Mouse (Mus musculus) frontal cortex, adult 2 months (tissue): ENCODE measurements at regions not wholly inside any gene's neighbourhood (a gene's known extent, or its start where the extent isn't known, plus 50 kb on each side); places are given as distances from the start of the nearest gene placed in this dataset.
"Not testable (repeated sequence)": the region's sequence is repeated elsewhere in the genome, so short reads cannot be mapped to it uniquely, and the experiment has no call there.

Experiments
- DNase-seq, 2 experiments: peaks; one replicate each; pipeline ENCODE4 v3.0.0; 2022; ENCODE audit warnings: low spot score in 1 of 2; ENCODE audit errors: extremely low spot score in 1 of 2

- no peak for DNase-seq
These were observed 262.5 kb upstream of the Smim15 start for GRCm38 (mm10) chr13:107781741-107782140.

GRCm38 (mm10) chr13:107781221-107781620 is 263.0 kb upstream of the Smim15 start:
- DNase-seq = no peak

GRCm38 (mm10) chr13:107779591-107779990 is 264.7 kb upstream of the Smim15 start:
- no peak for DNase-seq

DNA sequence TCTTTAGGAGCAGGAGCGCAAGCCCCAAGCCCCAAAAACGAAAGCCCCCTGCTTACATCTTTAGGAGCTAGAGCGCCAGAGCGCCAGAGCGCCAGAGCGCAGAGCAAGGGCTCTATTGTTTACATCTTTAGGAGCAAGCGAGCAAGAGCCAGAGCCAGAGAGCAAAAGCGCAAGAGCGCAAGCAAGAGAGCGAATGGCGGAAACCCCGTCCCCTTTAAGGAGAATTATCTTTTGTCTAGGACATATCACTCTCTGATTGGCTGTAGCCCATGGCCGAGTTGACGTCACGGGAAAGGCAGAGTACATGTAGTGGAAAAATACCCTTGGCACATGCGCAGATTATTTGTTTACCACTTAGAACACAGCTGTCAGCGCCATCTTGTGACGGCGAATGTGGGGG is 269.7 kb upstream of the Smim15 start:
- DNase-seq = not testable (repeated sequence)

- peak in 1 of 2 experiments; percentile 38 for DNase-seq
These were observed 277.0 kb upstream of the Smim15 start for GRCm38 (mm10) chr13:107767262-107767624.

DNA sequence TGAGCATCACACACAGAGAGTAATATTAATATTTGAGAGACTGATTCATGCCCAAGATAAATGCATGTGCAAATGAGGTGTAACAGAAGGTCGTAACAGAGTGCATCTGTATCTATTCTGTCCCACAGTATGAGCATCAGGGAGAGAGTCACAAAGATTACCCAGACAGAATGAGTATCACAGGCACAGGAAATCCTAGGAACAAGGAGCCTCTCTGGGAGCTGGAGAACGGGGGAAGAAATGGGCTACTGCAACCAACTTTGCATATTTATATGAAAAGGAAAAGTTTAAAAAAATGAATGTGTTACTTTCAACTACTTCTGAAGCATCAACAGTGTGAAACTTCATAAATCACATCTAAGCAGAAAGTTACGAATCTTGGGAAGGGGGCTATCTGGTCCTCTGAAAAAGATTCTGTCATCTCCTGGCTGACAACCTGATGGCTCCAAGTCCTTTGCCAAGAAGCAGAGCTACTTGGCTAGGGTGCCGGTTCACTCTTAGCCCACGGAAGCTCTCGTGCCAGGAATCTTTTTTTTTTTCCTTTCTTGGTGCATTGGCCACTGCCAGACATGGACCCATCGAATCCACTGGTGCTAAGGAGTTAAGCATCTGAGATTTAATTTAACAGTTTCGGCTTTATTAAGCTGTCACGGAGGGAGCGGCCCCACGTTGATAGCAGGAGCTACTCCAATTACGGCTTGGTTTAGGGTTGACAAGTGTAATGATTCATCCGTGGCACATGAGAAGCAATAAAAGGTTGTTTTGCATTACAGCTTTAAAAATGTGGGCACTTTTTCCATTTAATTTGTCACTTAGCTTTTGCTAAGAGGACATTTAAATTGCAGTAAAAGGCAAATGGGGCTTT is 277.6 kb upstream of the Smim15 start:
- peak in 1 of 2 experiments; percentile 47 for DNase-seq

DNA sequence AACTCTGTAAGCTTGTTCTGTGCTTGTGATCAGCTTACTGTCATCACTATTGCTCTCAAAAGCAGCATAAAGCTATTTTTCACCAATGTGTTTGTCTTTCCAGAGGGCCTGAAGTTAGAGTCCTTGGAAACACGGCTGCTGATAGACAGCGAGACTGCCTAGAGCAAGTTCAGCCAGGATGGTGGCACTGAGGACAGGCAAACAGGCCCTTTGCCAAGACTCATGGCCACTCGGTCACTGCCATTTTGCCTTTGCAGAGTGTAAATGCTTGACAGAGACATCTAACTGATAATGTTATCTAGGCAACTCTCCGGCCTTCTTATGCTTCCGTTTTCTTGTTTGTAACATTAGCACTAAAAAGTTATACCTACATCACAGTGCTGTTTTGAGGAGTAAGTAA is 280.3 kb upstream of the Smim15 start:
- DNase-seq = no peak

DNA sequence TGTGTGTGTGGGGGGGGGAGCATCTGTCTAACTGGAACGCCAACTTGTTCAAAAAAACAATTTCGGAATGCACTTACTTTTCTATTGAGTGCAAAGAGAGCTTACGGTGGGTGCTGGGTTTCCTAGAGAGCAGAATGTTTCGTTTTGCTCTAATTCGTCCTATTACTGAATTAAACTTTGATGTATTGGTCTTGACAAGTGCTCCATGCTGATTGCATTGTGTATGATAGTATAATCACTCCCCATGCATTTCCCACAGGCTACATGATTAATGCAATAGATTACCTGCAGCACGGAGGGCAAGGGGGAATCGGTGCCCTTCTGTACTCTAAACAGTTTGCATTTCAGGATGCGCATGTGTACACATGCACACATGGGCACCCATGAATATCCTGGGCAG is 283.7 kb upstream of the Smim15 start:
- no peak for DNase-seq

GRCm38 (mm10) chr13:107758327-107759095 is 285.7 kb upstream of the Smim15 start:
- DNase-seq = no peak

DNA sequence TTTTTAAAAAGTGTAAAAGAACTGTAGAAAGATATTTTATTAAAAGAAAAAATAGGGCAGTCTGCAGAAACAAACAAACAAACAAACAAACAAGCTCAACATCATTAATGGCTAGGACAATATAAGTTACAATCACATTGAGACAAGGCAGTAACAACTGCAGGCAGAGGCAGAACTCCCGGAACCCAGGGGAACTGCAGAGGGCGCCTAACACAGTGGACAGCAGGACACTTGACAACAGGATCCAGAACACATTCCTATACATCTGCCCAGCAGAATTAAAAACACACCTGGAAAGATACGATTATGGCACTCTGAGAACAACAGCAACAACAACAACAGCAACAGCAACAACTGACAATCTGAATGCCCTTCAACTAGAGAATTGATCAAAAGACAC is 291.5 kb upstream of the Smim15 start:
- DNase-seq = no peak

DNA sequence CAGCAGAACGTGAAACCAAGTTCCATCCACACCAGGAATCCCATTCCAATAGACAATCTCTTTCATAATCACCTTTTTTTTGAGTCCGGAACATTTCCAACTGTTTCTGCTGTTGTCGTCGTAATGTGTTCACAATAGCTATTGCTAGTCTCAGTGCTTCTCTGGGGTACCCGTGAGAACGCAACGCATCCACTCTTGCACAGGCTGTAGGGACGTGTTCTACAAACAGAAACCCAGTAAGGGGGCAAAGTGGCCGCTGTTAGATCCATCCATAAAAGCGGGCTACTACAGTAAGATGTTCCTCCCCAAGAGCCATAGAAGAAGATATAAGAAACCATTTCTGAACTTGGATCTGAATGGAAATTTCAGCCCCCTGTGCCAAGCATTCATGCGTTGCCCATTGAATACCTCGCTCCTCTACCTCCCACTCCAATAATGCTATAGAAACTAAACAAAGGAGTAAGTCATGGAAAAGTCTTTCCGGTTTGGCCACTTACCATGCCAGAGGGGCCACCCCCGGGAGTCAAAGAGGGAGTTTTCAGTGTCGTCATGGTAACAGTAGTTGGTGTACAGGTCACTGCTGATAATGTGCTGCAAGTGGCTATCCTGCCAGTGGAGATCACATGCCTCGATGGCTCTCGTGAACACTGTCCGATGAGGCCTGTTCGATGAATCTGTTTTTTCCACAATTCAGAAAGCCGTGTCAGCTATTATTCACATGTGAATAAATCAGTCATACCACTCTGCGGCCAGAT is 300.6 kb upstream of the Smim15 start:
- DNase-seq = no peak

DNA sequence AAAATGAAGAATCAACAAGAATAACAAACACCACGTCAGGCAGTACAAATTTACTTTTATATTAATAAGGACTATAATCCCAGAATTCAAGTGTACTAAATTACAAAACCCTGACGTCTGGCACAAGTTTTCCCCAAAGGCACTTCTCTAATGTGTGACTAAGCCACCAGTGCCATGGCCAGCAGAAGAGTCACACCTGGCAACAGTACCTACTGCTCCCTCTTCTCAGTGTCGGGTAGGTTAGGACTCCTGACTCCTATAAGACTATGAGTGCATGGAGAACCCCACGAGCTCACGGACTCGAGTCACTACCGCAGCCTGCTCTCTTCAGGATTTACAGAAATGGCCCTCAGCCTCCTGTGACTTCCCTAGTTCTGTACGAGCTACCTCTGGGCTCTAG is 307.7 kb upstream of the Smim15 start:
- DNase-seq = no peak

GRCm38 (mm10) chr13:107734161-107734905 is 309.9 kb upstream of the Smim15 start:
- DNase-seq = no peak

- DNase-seq = no peak
These were observed 313.3 kb upstream of the Smim15 start for GRCm38 (mm10) chr13:107730976-107731375.

GRCm38 (mm10) chr13:107726491-107726890 is 317.8 kb upstream of the Smim15 start:
- no peak for DNase-seq

DNA sequence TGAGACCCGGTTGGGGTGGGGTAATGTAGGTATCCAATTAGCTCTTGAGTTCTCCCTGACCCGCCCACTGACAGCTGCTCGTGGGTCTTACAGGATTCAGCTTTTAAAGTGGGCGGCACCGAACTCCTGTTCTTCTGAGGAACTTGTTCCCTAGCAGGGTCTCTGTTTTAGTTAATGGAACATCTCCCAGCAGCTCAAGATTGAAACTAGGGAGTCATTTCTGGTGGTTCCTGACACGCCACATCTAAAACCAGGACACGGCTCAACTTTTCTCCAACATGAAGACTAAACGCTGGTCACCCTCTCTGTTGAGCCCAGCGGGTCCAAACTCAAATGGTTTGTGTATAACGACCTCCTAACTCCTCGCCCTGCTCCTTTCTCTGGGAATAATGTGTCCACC is 322.3 kb upstream of the Smim15 start:
- DNase-seq = no peak

GRCm38 (mm10) chr13:107720874-107721574 is 323.2 kb upstream of the Smim15 start:
- peak in 1 of 2 experiments; percentile 40 for DNase-seq

- DNase-seq = no peak
These were observed 325.1 kb upstream of the Smim15 start for GRCm38 (mm10) chr13:107718973-107719620.

- no peak for DNase-seq
These were observed 328.6 kb upstream of the Smim15 start for GRCm38 (mm10) chr13:107715616-107716015.
